Mouse (Mus musculus) neutrophil, adult 5-6 weeks (primary cell): ENCODE measurements around the gene Ddx5. TPM values are rescaled to one million over a fixed set of nuclear protein-coding genes. Genes with fewer than 3 reads are reported as not detected.
"Not testable (repeated sequence)": the region's sequence is repeated elsewhere in the genome, so short reads cannot be mapped to it uniquely, and the experiment has no call there.

ENCODE experiments used
- ATAC-seq: fragments of 151-379, 151-347 bp; 2 replicates; pipeline ENCODE4 v1.8.0; 2017; ENCODE audit warnings: mild to moderate bottlenecking, moderate TSS enrichment; ENCODE audit not compliant: insufficient number of reproducible peaks, poor library complexity, low FRiP score, severe bottlenecking; ENCODE audit errors: extremely low read depth
- total RNA-seq: library from RNA; stranded (forward); fragments of 200-1000 nt; gene quantifications from 2 replicates; pipeline ENCODE4 v1.2.3, GENCODE M21; 2017

The Ddx5 gene
- total RNA-seq, 1 experiment from 2014 or later = 4,160 TPM

DNA sequence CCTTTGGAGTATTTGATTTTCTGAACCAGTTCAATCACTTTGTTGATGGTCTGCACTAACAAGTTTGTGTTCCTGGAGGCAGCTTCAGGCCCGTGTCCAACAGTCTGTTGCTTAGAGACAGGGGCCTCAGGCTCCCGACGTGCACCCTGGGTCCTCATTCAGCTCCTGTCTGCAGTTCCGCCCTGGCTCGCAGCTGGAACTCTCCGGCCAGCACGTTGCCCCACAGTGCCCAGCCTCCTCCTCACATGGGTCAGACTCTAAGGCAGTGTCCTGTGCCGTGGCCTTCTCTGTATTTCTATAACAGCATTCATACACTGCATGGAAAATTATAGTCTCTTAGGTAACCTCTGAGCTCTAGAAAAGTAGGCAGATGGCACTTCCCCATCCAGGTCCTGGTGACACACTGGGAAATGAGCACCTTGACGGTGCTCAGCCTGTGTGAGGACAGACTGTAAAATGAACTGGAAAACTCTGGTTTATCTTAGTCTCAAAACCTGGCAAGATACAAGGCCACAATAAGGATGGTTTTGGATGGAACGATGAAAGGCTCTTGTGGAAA lies 13.2 kb upstream of the Ddx5 start:
- no peak for ATAC-seq

DNA sequence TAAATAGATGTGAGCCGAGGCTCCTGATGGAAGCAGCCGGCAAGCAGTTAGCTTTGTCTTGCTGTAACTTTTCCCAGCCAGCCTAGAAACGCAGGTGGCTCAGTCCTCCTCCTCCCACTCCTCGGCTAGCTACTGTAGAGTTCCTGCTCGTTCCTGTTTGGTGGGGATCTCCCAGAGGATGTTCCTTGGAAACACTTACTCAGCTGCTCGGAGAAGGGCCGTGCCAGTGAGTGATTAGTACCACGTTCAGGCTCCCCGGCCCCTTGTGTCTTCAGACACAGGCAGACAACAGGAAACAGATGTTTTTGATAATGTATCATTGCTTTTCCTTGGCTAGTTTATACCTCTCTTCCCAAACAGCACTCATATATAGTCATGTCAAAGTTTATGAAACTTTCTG lies 6.7 kb upstream of the Ddx5 start:
- ATAC-seq = no peak

DNA sequence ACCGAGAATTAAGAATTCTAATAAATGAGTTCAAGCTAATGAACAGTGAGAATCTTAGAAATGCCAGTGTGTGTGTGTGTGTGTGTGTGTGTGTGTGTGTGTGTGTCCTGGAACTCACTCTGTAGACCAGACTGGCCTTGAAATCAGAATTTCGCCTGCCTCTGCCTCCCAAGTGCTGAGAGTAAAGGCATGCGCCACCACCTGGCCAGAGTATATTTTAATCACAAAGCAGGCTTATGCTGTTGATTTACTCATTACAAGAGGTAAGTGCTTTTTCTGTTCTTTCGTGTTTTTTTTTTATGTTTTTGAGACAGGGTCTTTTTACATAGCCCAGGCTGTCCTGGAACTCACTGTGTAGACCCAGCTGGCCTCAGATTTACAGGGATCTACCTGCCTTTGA lies 4.9 kb upstream of the Ddx5 start:
- no peak for ATAC-seq

DNA sequence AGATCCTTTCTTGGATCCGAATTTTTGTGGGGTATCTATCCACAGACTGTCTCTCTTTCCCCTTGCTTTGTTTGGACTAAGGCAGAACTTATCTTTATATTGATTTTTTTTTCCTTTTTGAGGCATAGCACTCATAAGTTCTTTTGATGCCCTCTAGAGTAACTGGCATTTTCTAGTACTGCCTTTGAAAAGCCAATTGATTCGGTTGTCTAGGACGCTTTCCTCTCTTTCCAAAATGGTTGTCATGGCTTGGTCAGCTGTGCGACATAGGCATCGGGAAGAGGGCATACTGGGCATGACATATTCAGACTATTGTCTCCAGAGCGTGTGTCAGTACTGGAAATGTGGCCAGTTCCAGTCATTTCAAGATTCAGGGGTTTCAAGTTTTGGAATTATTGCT lies 664 bp upstream of the Ddx5 start:
- no peak for ATAC-seq

DNA sequence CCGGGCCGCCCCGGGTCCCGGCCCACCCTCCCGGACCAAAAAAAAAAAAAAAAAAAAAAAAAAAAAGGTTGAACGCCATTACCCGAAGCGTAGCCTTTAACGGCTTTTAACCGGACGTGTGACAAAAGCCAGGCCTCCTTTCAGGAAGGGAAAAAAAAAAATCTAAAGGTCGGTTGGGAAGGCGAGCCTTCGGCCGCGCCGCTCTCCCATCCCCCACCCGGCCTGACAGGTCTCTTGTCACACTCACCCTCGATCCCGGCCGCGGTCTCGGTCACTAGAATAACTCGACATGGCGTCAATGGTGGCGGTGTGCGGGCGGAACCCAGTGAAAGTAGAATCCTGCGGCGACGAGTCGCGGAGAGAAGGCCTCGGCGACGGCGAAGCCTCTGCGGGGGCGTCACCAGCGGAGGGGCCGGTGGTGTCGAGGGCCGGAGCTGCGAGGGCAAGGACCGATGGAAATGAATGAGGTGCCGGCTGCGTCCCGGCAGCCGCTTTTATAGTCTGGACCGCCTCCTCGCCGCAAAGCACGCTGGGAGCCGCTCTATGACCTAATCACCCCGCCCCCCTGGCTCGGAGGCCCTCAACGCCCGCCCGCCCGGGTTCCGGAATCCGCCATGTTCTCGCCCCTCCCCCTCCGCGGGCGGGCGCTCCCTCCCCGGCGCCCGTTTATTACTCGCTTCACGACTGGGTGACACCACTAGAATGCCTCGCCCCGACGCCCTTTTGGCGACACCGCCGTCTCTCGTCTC lies 785 bp downstream of the Ddx5 start:
- peak; percentile 59 for ATAC-seq

DNA sequence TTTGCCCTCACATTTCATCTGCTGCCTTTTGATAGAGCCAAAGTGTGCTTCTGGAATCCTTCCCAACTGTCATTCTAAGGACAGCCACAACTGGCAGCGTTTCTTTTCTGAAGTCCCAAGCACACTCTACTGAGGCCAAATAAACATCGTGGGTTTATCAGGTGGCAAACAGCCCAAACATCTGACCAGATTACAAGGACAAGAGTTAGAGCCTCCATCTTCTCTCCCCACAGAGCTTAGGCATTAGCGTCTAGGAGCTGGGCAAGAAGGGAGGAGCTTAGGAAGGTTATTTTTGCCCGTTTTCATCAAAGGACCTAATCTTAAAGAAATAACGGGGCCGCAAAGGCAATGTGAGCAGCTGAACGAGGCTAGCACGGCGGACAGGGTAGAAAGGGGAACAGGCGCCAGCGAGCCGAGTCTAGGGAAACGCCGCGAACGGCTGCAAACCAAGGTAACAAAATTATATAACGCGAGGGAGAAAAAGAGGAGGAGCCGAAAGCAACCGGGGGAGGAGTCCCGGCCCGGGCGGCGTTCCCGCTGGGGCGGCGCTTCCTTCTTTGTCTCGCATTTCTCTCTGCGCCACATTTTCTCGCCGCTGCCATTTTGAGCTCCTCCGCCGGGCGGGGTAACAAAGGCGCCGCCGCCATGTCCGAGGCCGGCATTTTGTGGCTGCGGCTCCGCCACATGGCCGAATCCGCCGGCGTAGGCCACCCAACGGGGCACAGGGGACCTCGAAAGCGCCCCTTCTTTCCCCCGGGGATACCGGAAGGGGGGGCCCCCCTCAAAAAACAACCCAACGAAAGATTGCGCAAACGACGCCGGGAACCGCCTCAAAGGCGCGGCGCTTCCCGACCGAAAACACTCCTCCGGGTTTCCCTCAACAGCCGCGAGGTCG lies 1.6 kb downstream of the Ddx5 start:
- peak; percentile 27 for ATAC-seq

DNA sequence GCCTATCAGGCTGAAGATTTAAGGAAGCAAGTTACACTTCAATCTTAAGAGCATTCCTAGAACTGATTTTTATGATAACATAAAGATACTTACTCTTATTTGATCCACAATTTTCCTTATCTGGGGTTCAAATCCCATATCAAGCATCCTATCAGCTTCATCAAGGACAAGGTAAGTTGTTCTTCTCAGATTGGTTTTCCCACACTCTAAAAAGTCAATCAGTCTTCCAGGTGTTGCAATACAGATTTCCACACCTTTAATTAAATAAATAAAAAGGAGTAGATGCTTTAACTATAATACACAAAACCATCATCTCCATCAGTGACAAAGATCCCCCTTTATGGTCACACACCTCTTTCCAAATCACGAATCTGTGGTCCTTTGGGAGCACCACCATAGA lies 3.9 kb downstream of the Ddx5 start:
- ATAC-seq = no peak

DNA sequence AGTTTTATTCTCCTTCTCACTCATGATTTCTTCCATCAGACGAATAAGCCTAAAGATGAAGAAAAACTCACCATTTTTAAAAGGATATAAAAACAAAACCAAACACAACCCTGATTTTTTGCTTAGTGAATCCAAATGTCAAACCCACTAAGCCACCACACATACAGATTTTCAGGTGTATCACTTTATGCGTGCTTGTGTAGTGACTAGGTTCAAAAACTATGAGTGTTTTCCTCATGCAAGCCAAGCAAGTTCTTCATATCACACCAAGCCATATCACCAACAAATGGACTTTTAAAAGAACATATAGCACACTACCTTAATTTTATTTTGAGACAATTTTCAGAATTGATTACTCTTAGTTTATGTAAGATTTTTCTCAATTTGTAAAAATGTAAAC lies 4.5 kb downstream of the Ddx5 start:
- no peak for ATAC-seq

DNA sequence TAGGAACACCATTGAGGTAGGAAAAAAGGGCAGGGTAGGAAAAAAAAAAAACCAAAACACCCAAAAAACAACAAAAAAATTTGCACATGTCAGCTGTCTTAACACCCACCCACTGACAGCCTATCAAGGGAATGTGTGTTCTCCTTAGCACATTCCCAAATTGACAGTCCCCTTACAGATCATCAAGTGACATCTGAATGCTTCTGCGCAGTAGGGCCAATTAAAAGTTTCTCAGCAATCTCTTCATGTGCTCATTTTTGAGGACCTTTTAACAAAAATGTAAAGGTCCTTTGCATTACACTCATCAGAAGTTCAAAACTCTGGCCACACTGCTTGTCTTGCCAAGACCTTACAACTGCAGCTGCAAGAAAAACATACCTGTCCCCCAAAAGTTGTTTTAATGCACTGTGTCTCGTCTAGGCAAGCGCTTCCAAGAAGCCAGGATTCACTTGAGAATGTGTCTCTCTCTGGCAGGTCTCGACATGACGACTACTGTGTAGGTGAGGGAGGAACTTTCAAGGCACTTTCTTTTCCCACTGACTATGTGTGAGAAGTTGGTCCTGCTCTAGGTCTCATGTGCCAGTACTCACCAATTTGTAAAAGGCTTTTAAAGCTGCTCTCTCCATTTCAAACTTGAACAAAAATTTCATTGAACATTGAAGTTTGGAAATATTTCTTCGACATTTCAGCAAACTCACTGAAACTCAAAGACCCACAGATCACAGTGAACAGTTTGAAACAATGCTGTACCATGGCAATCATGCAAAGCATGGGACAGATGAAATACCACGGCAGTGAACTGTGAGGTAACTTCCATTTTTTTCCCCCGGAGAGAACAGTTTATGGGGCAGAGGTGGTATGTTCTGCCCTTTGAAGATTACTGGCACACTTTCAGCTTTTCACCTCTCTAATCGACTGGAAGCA lies 5.9 kb downstream of the Ddx5 start:
- ATAC-seq = no peak

DNA sequence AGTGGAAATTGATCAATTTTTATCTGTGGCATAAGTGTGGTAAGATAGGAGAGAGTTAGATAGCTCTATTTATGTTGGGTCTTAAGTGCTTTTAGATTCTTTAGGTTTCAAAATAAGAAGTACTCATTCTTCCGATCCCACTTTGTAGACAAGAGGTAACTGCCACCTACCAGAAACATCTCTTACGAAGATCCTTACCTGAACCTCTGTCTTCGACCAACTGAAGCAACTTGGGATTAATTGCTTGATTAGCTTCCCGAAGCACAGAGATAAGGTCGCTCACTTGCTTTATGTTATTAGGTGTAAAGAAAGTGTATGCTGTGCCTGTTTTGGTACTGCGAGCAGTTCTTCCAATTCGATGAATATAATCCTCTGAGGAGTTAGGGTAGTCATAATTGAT lies 6.7 kb downstream of the Ddx5 start:
- not testable (repeated sequence) for ATAC-seq

DNA sequence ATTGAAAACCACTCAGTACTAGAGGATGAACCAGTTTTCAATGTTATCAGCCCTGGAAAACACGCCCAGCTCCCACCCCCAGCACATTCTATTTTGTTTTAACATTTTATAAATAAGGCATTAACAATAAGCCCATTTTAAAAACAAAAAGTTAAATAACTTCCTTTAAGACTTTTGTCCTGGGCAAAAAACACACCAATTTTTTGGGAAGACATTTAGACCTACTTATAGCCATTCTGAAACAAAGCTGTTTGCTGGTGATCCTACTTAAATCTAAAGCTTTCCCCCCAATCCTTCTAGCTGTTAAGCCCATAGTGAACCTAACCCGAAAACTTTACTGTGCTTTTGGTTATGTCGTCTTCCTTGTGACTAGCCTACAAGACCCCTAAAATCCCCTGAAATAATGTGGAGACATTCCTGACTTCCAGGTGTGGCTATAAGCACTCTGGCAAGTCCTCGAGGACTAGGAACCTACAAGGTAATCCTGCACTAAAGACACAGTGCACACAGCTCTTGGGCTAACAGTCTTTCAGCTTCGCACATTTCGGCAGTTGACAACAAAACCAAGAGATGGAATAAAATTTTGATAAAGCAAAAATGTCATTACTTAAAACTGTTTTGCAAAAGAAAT lies 8.3 kb downstream of the Ddx5 start:
- no peak for ATAC-seq

DNA sequence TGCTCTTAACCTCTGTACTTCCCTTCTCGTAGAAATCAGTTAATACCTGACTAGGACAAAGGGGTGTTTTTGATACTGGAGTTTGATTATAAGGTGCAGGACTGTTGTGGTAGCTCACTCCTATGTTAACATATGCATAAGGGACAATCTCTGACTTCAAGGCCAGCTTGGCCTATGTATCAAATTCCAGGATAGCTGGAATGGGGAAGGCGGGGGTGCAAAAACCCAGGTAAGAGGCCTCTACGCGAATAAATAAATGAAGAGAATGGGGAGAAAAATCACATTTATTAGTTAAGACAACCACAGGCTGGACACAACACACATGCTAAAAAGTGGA lies 8.9 kb downstream of the Ddx5 start:
- ATAC-seq = no peak

DNA sequence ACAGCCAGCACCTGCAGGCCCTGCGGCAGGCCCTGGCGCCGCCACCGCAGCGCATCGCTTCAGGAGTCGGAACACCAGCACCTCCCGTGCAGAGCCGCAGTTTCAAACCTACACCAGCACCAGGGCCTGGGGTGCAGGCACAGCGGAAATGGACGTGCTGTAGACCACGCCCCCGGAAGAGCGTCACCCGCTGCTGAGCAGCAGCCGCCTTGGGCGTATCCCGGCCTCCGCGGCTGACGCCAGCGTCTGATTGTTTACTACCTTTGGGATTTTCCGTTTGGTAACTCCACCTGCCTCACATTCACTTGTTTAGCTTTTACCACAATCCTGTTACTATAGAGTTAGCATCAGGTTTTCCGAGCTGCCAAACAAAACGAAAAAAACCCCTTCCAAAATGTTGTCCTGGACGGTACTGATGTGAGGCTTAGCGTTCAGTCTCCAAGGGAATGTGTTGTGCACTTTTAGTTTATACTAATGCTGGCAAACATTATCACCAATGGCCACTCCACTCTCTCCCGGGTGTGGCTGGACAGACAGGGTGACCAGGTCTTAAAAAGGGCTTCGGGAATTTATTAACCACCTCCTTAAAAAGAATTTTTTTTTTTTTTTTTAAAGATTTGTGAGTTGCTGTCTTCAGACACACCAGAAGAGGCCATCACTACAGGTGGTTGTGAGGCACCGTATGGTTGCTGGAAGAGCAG lies 9.4 kb downstream of the Ddx5 start, which contains the start of gene Polg2:
TSS of gene Polg2 (minus strand) at position 150 of the 701 bp plus-strand sequence.
- peak; percentile 81 for ATAC-seq

DNA sequence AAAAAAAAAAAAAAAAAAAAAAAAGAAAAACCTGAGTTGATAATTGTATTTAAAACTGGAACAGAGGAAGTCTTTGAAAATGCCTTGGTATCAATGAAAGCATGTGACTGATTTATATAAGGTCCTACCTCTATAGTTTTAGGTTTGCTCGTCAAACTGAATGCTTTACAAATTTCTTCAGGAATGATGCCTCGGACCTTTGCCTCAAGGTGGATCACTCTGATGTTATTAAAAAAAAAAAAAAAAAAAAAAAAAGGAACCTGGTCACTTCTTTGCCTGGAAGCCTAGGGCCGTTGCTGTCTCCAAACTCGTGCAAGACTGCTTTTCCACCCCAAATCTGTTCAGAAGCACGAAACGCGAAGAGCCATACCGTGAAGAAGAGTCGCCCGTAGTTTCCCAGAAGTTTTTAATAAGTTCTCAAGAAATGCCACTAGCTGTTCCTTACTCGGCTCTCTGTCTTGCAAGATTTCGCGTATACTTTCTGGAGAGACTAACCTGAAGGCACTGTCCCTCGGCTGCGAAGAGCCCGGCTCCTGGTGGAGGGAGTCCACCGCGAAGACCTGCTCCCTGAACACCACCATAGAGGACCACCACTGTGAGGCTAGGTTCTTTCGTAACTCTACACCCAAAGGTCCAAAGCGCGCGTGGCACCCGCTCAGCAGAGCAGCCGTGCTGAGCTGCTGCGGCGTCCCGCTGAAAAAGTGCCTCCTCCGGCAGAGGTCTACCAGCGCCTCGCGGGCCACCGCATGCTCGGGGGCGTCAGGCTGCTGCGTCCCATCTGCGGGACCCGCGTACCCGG lies 10.2 kb downstream of the Ddx5 start:
- peak; percentile 9 for ATAC-seq

DNA sequence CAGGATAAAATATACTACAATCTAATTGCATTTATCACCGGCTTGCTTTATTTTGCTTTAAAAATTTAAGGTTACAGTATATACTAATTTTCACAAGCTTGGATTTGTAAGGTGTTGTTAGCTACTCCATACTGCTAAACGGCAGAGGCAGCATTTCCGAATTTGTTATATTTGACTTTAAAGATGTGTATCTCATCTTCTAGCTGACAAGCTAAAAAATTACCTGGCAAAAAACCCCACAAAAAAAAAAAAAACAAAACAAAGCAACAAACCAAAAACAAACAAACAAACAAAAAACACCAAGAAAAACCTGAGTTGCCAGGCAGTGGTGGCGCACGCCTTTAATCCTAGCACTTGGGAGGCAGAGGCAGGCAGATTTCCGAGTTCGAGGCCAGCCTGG lies 10.9 kb downstream of the Ddx5 start:
- no peak for ATAC-seq

DNA sequence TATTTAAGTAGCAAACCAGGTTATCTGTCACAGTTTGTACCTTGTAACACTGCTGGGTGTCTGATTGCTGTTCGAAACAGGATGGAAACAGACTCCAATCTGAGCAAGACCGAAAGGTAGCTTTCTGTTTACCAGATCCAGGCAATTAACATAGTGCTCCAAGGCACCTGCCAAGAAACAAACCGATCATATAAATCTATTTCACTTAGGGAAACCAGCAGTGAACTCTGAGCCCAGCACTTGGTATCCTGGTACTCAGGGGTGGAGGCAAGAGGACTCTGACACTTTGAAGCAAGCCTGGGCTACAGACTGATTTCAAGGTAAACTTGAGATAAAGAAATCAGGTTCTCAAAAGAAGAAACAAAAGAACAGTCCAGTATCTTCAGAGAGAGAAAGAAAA lies 11.6 kb downstream of the Ddx5 start:
- no peak for ATAC-seq

DNA sequence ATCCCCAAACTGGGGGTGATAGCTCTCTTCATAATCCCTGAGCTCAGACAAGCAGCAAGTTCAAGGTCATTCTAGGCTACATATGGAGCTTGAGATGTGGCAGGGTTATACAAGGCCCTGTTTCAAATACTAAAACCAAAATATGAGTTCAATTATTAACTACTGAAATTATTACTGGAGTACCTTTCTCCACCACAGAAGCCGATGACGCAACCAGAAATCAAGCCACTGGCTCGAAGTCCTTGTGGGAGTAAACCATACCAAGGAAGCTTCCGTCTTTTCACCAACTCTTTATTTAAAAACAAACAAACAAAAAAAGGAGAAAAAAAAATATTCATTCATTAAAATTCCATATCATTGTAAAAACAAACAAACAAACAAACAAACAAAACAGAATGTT lies 12.0 kb downstream of the Ddx5 start:
- no peak for ATAC-seq
